Mouse (Mus musculus) MEL (cell line): ENCODE results near the gene Rnf5. TPM values are rescaled to one million over a fixed set of nuclear protein-coding genes. Genes with fewer than 3 reads are reported as not detected.

Experiments
- DNase-seq: peaks from one replicate; pipeline ENCODE4 v3.0.0; 2011; ENCODE audit warnings: low read depth, low spot score
- H3K27ac ChIP-seq: 2 replicates; pipeline ENCODE4 v1.5.1; 2012; ENCODE audit warnings: low read depth, mild to moderate bottlenecking, control low read depth, low read length, moderate library complexity; ENCODE audit not compliant: control insufficient read depth
- H3K27me3 ChIP-seq, 2 experiments: fragments of 150-350 bp in 1 of 2; sonication (generic) in 1 of 2; 2 replicates each; pipeline ENCODE4 v1.6.1; 2012; ENCODE audit warnings: low read length in 2 of 2, mild to moderate bottlenecking in 2 of 2, improper control_type of control experiment in 1 of 2, moderate library complexity in 1 of 2; ENCODE audit not compliant: insufficient read depth in 2 of 2, control insufficient read depth in 1 of 2
- H3K36me3 ChIP-seq, 2 experiments: 2 replicates each; pipeline ENCODE4 v1.6.1; 2012 to 2014; ENCODE audit warnings: low read length in 2 of 2, improper control_type of control experiment in 1 of 2, inconsistent platforms in 1 of 2, mild to moderate bottlenecking in 1 of 2; ENCODE audit not compliant: insufficient read depth in 2 of 2, control insufficient read depth in 1 of 2
- H3K4me1 ChIP-seq, 2 experiments: fragments of 150-350 bp in 1 of 2; sonication (generic) in 1 of 2; 2 replicates each; pipeline ENCODE4 v1.6.1; 2012; ENCODE audit warnings: low read length in 2 of 2, improper control_type of control experiment in 1 of 2, mild to moderate bottlenecking in 1 of 2; ENCODE audit not compliant: insufficient read depth in 2 of 2, control insufficient read depth in 1 of 2
- H3K4me3 ChIP-seq, 2 experiments: fragments of 150-350 bp in 1 of 2; sonication (generic) in 1 of 2; 2 replicates each; pipeline ENCODE4 v1.5.1; 2012; ENCODE audit warnings: low read depth in 2 of 2, low read length in 2 of 2, mild to moderate bottlenecking in 2 of 2, moderate library complexity in 2 of 2, control low read depth in 1 of 2, improper control_type of control experiment in 1 of 2; ENCODE audit not compliant: control insufficient read depth in 1 of 2, insufficient read depth in 1 of 2
- H3K79me2 ChIP-seq: 2 replicates; pipeline ENCODE4 v1.6.1; 2012; ENCODE audit warnings: mild to moderate bottlenecking, low read length, moderate library complexity; ENCODE audit not compliant: control insufficient read depth, poor library complexity, insufficient read depth
- H3K9ac ChIP-seq: 2 replicates; pipeline ENCODE4 v1.6.1; 2012; ENCODE audit warnings: low read depth, mild to moderate bottlenecking, control low read depth, low read length, moderate library complexity; ENCODE audit not compliant: control insufficient read depth, poor library complexity, severe bottlenecking
- H3K9me3 ChIP-seq: fragments of 150-350 bp; sonication (generic); replicated peaks from 2 replicates; pipeline ENCODE4 v1.6.1; 2012; ENCODE audit warnings: mild to moderate bottlenecking, low read length, improper control_type of control experiment, moderate library complexity; ENCODE audit not compliant: insufficient read depth
- BHLHE40 ChIP-seq: IDR thresholded peaks from 2 replicates; pipeline ENCODE4 v1.6.1; 2012; ENCODE audit warnings: low read depth, mild to moderate bottlenecking, inconsistent platforms, low read length, improper control_type of control experiment, borderline replicate concordance
- CHD1 ChIP-seq: IDR thresholded peaks from 2 replicates; pipeline ENCODE4 v1.6.1; 2012; ENCODE audit warnings: low read depth, mild to moderate bottlenecking, inconsistent platforms, low read length, improper control_type of control experiment
- CTCF ChIP-seq, 3 experiments: IDR thresholded peaks in 2 of 3; conservative IDR thresholded peaks in 1 of 3; 2 replicates each; pipeline ENCODE4 v1.5.1; 2011 to 2012; ENCODE audit warnings: low read length in 3 of 3, low read depth in 2 of 3, mild to moderate bottlenecking in 2 of 3, improper control_type of control experiment in 1 of 3, inconsistent platforms in 1 of 3, mixed read lengths in 1 of 3, moderate library complexity in 1 of 3; ENCODE audit not compliant: control insufficient read depth in 1 of 3, insufficient read depth in 1 of 3, poor library complexity in 1 of 3, severe bottlenecking in 1 of 3
- E2F4 ChIP-seq: IDR thresholded peaks from 2 replicates; pipeline ENCODE4 v1.6.1; 2011; ENCODE audit warnings: low read depth, low read length, improper control_type of control experiment, borderline replicate concordance
- GATA1 ChIP-seq: IDR thresholded peaks from 2 replicates; pipeline ENCODE4 v1.6.1; 2011; ENCODE audit warnings: low read depth, low read length, improper control_type of control experiment
- JUND ChIP-seq: IDR thresholded peaks from 2 replicates; pipeline ENCODE4 v1.6.1; 2011; ENCODE audit warnings: low read depth, mild to moderate bottlenecking, improper control_type of control experiment, low read length
- KAT2A ChIP-seq: conservative IDR thresholded peaks from 2 replicates; pipeline ENCODE4 v1.6.1; 2012; ENCODE audit warnings: low read depth, low read length, improper control_type of control experiment, inconsistent platforms
- MAFK ChIP-seq: IDR thresholded peaks from 2 replicates; pipeline ENCODE4 v1.6.1; 2011; ENCODE audit warnings: low read depth, mild to moderate bottlenecking, low read length, improper control_type of control experiment, borderline replicate concordance
- MAZ ChIP-seq: IDR thresholded peaks from 2 replicates; pipeline ENCODE4 v1.6.1; 2012; ENCODE audit warnings: low read depth, mild to moderate bottlenecking, inconsistent platforms, low read length, improper control_type of control experiment
- MEF2A ChIP-seq: IDR thresholded peaks from 2 replicates; pipeline ENCODE4 v1.6.1; 2014; ENCODE audit warnings: low read depth, mild to moderate bottlenecking, inconsistent platforms, low read length, improper control_type of control experiment; ENCODE audit not compliant: poor library complexity, insufficient replicate concordance, severe bottlenecking; ENCODE audit errors: extremely low read depth
- MXI1 ChIP-seq: IDR thresholded peaks from 2 replicates; pipeline ENCODE4 v1.6.1; 2011; ENCODE audit warnings: mild to moderate bottlenecking, low read depth, low read length, improper control_type of control experiment
- MYB ChIP-seq: IDR thresholded peaks from 2 replicates; pipeline ENCODE4 v1.6.1; 2011; ENCODE audit warnings: mild to moderate bottlenecking, low read depth, low read length, improper control_type of control experiment
- NELFE ChIP-seq: IDR thresholded peaks from 2 replicates; pipeline ENCODE4 v1.6.1; 2011; ENCODE audit warnings: low read depth, low read length, improper control_type of control experiment
- NRF1 ChIP-seq: IDR thresholded peaks from 2 replicates; pipeline ENCODE4 v1.6.1; 2014; ENCODE audit warnings: low read depth, mild to moderate bottlenecking, inconsistent platforms, low read length, improper control_type of control experiment, moderate library complexity; ENCODE audit not compliant: poor library complexity, insufficient read depth, severe bottlenecking
- POLR2A ChIP-seq, 2 experiments: IDR thresholded peaks; 2 replicates each; pipeline ENCODE4 v1.6.1; 2011 to 2012; ENCODE audit warnings: low read length in 2 of 2, mild to moderate bottlenecking in 2 of 2, control low read depth in 1 of 2, improper control_type of control experiment in 1 of 2, low read depth in 1 of 2, moderate library complexity in 1 of 2; ENCODE audit not compliant: control insufficient read depth in 1 of 2, insufficient read depth in 1 of 2, poor library complexity in 1 of 2
- RAD21 ChIP-seq: IDR thresholded peaks from 2 replicates; pipeline ENCODE4 v1.6.1; 2011; ENCODE audit warnings: mild to moderate bottlenecking, low read depth, low read length, improper control_type of control experiment
- SMC3 ChIP-seq: IDR thresholded peaks from 2 replicates; pipeline ENCODE4 v1.6.1; 2011; ENCODE audit warnings: low read depth, low read length, improper control_type of control experiment
- TAL1 ChIP-seq: IDR thresholded peaks from 2 replicates; pipeline ENCODE4 v1.6.1; 2012; ENCODE audit warnings: mild to moderate bottlenecking, inconsistent platforms, low read length, moderate library complexity, mixed read lengths
- TBP ChIP-seq: IDR thresholded peaks from 2 replicates; pipeline ENCODE4 v1.8.0; 2011; ENCODE audit warnings: low read depth, low read length, improper control_type of control experiment
- TCF12 ChIP-seq: IDR thresholded peaks from 2 replicates; pipeline ENCODE4 v1.6.1; 2014; ENCODE audit warnings: low read depth, mild to moderate bottlenecking, inconsistent platforms, low read length, improper control_type of control experiment, moderate library complexity
- USF1 ChIP-seq: IDR thresholded peaks from 2 replicates; pipeline ENCODE4 v1.6.1; 2014; ENCODE audit warnings: low read depth, mild to moderate bottlenecking, inconsistent platforms, low read length, improper control_type of control experiment, moderate library complexity
- ZKSCAN1 ChIP-seq: IDR thresholded peaks from 2 replicates; pipeline ENCODE4 v1.6.1; 2012; ENCODE audit warnings: low read depth, mild to moderate bottlenecking, inconsistent platforms, low read length, improper control_type of control experiment, moderate library complexity
- ZNF384 ChIP-seq: IDR thresholded peaks from 2 replicates; pipeline ENCODE4 v1.6.1; 2012; ENCODE audit warnings: low read depth, mild to moderate bottlenecking, inconsistent platforms, low read length, improper control_type of control experiment
- polyA plus RNA-seq, 2 experiments: library from polyadenylated mRNA; stranded (reverse) in 1 of 2; unstranded in 1 of 2; fragments of >175 nt in 1 of 2; fragments of >200 nt in 1 of 2; gene quantifications; 2 replicates each; pipeline versions ENCODE4 v1.2.1 to v1.2.4; 2012; ENCODE audit warnings: low replicate concordance in 2 of 2, low read depth in 1 of 2; ENCODE audit not compliant: insufficient read length in 2 of 2, insufficient read depth in 1 of 2, missing spikeins in 1 of 2
- total RNA-seq: library from RNA; depleted of rRNA; stranded (reverse); fragments of 300-350 nt; gene quantifications from 2 replicates; pipeline ENCODE4 v1.2.3, GENCODE M21; 2012

Rnf5 gene
- total and polyA plus RNA-seq, 3 experiments = 24.8 to 85.1 TPM; not detected in 1

DNA sequence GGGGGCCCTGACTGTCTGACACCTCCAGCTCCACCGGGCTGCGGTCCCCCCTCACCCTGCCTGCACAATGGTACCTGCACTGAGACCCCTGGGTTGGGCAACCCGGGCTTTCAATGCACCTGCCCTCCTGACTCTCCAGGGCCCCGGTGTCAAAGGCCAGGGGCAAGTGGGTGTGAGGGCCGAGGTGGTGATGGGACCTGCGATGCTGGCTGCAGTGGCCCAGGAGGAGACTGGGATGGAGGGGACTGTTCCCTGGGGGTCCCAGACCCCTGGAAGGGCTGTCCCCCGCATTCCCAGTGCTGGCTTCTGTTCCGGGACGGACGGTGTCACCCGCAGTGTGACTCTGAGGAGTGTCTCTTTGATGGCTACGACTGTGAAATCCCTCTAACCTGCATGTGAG, 21.0 kb downstream of the Rnf5 start:
- no peaks in the 10 kb centered on the region for H3K9me3 ChIP-seq
- no peak for DNase-seq
- peaks cover 0 to 3% of the 10 kb centered on the region in 2 experiments; a peak in 1 of 4 replicates for H3K36me3 ChIP-seq
- H3K9ac ChIP-seq = no peak overlapping the region
- H3K4me1 ChIP-seq = peaks cover 0 to 6% of the 10 kb centered on the region in 2 experiments; a peak in 1 of 4 replicates
- H3K79me2 ChIP-seq = peaks cover 1% of the 10 kb centered on the region; the same call in 1 of the 2 replicates
- H3K27me3 ChIP-seq = no peaks in the 10 kb centered on the region
- H3K4me3 ChIP-seq = no peak overlapping the region
- H3K27ac ChIP-seq = no peak overlapping the region
- no peak for TF ChIP-seq E2F4
- TF ChIP-seq RAD21 = no peak
- TF ChIP-seq ZNF384 = no peak
- TF ChIP-seq MEF2A = no peak
- TF ChIP-seq SMC3 = no peak
- no peak for TF ChIP-seq CHD1
- no peak for TF ChIP-seq MAZ
- no peak for TF ChIP-seq MAFK
- TF ChIP-seq POLR2A (IDR thresholded peaks at IDR 0.05; ENCODE audit: control insufficient read depth in 1 of 2, insufficient read depth in 1 of 2, low read depth in 1 of 2, low read length in 2 of 2, poor library complexity in 1 of 2) = no peak
- TF ChIP-seq MYB = no peak
- TF ChIP-seq TBP = no peak
- no peak for TF ChIP-seq NELFE
- no peak for TF ChIP-seq TAL1
- TF ChIP-seq TCF12 = no peak
- TF ChIP-seq USF1 = no peak
- TF ChIP-seq MXI1 = no peak
- TF ChIP-seq ZKSCAN1 = no peak
- no peak for TF ChIP-seq BHLHE40
- no peak for TF ChIP-seq CTCF (IDR thresholded peaks at IDR 0.05 in 2 of 3, conservative IDR thresholded peaks at IDR 0.05 in 1 of 3; ENCODE audit: control insufficient read depth in 1 of 3, insufficient read depth in 1 of 3, low read depth in 2 of 3, low read length in 3 of 3, poor library complexity in 1 of 3, severe bottlenecking in 1 of 3)

DNA sequence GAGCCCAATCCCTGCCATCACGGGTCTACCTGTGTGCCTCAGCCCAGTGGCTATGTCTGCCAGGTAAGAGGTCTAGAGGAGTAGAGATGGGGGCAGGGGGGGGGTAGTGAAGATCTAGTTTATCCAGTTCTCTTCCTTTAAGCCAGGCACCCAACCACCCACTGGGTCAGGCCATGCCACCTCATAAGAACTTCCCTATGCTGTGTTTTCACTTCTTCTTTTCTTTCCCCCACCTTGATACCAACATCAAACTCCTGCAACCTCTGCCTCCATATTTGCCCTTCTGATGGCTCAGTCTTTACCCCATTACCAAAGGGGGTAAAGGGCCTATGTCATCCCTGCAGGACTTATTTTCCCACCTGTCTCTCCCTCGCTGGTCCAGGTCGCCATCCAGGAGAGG, 25.4 kb downstream of the Rnf5 start:
- Histone ChIP-seq H3K27me3 (no peaks in the 10 kb centered on the region; a peak in 2 of 4 replicates), H3K36me3 (no peaks in the 10 kb centered on the region), H3K27ac (no peak overlapping the region), H3K79me2 (no peaks in the 10 kb centered on the region), H3K9me3 (no peaks in the 10 kb centered on the region), H3K4me3 (no peak overlapping the region), H3K9ac (no peak overlapping the region), H3K4me1 (no peaks in the 10 kb centered on the region)
- no peak for TF ChIP-seq JUND
- no peak for TF ChIP-seq SMC3
- TF ChIP-seq KAT2A = no peak
- TF ChIP-seq NRF1 = no peak
- TF ChIP-seq GATA1 = no peak
- DNase-seq = no peak
